Mouse (Mus musculus): ENCODE measurements around the gene Mpp4. TPM values are rescaled to one million over a fixed set of nuclear protein-coding genes. Genes with fewer than 3 reads are reported as not detected.
A peak's percentile ranks its signal among the peaks of the same experiment; 100 is the strongest.

Mpp4 gene
- polyA plus RNA-seq, 2 experiments = 0.20 to 0.50 TPM

GRCm38 (mm10) chr1:59142809-59143208 lies 20.4 kb downstream of the Mpp4 start:
- no peaks in the 10 kb centered on the region for H3K36me3 ChIP-seq (replicated peaks; ENCODE audit: control insufficient read depth, insufficient read depth, low read depth)
- DNase-seq (ENCODE audit: low read depth in 3 of 3, low spot score in 3 of 3) (peak; percentile 34 to 43 (median 39)), ATAC-seq (ENCODE audit: insufficient read depth) (no peak)
- H3K27me3 ChIP-seq (ENCODE audit: control insufficient read depth, insufficient read depth, low read length) = no peaks in the 10 kb centered on the region
- H3K4me2 ChIP-seq (ENCODE audit: low read depth) = no peak overlapping the region
- no peaks in the 10 kb centered on the region for H3K4me1 ChIP-seq (replicated peaks; ENCODE audit: control insufficient read depth in 2 of 2, insufficient read depth in 2 of 2, low read length in 1 of 2)
- no peak overlapping the region for H3K9ac ChIP-seq (replicated peaks)
- TF ChIP-seq EP300 (IDR thresholded peaks at IDR 0.05; ENCODE audit: low read depth) (no peak), CTCF (IDR thresholded peaks at IDR 0.05; ENCODE audit: low read depth) (peak; percentile 79)
- H3K27ac ChIP-seq = no peak overlapping the region
- no peaks in the 10 kb centered on the region for H3K9me3 ChIP-seq (ENCODE audit: control insufficient read depth, low read length)
- no peak overlapping the region for H3K4me3 ChIP-seq (ENCODE audit: insufficient read depth in 1 of 2, low read depth in 2 of 2, low read length in 2 of 2)

- Histone ChIP-seq H3K36me3 (replicated peaks; ENCODE audit: control insufficient read depth, insufficient read depth, low read depth) (no peaks in the 10 kb centered on the region), H3K4me2 (ENCODE audit: low read depth) (no peak overlapping the region), H3K4me1 (replicated peaks; ENCODE audit: control insufficient read depth in 2 of 2, insufficient read depth in 2 of 2, low read length in 1 of 2) (peaks cover 0 to 2% of the 10 kb centered on the region in 2 experiments; a peak in 1 of 4 replicates), H3K9ac (replicated peaks) (no peak overlapping the region), H3K9me3 (ENCODE audit: control insufficient read depth, low read length) (no peaks in the 10 kb centered on the region), H3K27ac (no peak overlapping the region), H3K27me3 (ENCODE audit: control insufficient read depth, insufficient read depth, low read length) (no peaks in the 10 kb centered on the region), H3K4me3 (ENCODE audit: insufficient read depth in 1 of 2, low read depth in 2 of 2, low read length in 2 of 2) (no peak overlapping the region)
- no peak for ATAC-seq (ENCODE audit: insufficient read depth)
- no peak for TF ChIP-seq EP300 (IDR thresholded peaks at IDR 0.05; ENCODE audit: low read depth)
- 57% methylated on average over 5 of the region's 5 CpGs for WGBS (ENCODE audit: insufficient replicate concordance)
- DNase-seq (ENCODE audit: low read depth in 3 of 3, low spot score in 3 of 3) = no peak
Observed at GRCm38 (mm10) chr1:59134419-59134818, 28.8 kb downstream of the Mpp4 start.

GRCm38 (mm10) chr1:59128879-59129278 lies 34.3 kb downstream of the Mpp4 start:
- no peaks in the 10 kb centered on the region for H3K36me3 ChIP-seq (replicated peaks; ENCODE audit: control insufficient read depth, insufficient read depth, low read depth)
- H3K4me2 ChIP-seq (ENCODE audit: low read depth) = no peak overlapping the region
- WGBS (ENCODE audit: insufficient replicate concordance) = 66% methylated on average over 7 of the region's 7 CpGs
- no peak overlapping the region for H3K9ac ChIP-seq (replicated peaks)
- ATAC-seq (ENCODE audit: insufficient read depth) (no peak), DNase-seq (ENCODE audit: low read depth in 3 of 3, low spot score in 3 of 3) (no peak)
- H3K27ac ChIP-seq = no peak overlapping the region
- no peak overlapping the region for H3K4me3 ChIP-seq (ENCODE audit: insufficient read depth in 1 of 2, low read depth in 2 of 2, low read length in 2 of 2)
- no peaks in the 10 kb centered on the region for H3K27me3 ChIP-seq (ENCODE audit: control insufficient read depth, insufficient read depth, low read length)
- no peaks in the 10 kb centered on the region for H3K9me3 ChIP-seq (ENCODE audit: control insufficient read depth, low read length)
- no peak for TF ChIP-seq EP300 (IDR thresholded peaks at IDR 0.05; ENCODE audit: low read depth)
- TF ChIP-seq CTCF (IDR thresholded peaks at IDR 0.05; ENCODE audit: low read depth) = no peak
- no peaks in the 10 kb centered on the region for H3K4me1 ChIP-seq (replicated peaks; ENCODE audit: control insufficient read depth in 2 of 2, insufficient read depth in 2 of 2, low read length in 1 of 2)

GRCm38 (mm10) chr1:59125558-59125957 lies 37.6 kb downstream of the Mpp4 start:
- H3K4me2 ChIP-seq (ENCODE audit: low read depth) = no peak overlapping the region
- no peak for ATAC-seq (ENCODE audit: insufficient read depth)
- no peaks in the 10 kb centered on the region for H3K9me3 ChIP-seq (ENCODE audit: control insufficient read depth, low read length)
- 0 out of 4 replicates have a peak, but pooled peaks cover 0 to under 1% of the 10 kb centered on the region in 2 experiments for H3K4me1 ChIP-seq (replicated peaks; ENCODE audit: control insufficient read depth in 2 of 2, insufficient read depth in 2 of 2, low read length in 1 of 2)
- no peak overlapping the region for H3K27ac ChIP-seq
- no peak overlapping the region for H3K4me3 ChIP-seq (ENCODE audit: insufficient read depth in 1 of 2, low read depth in 2 of 2, low read length in 2 of 2)
- no peaks in the 10 kb centered on the region for H3K36me3 ChIP-seq (replicated peaks; ENCODE audit: control insufficient read depth, insufficient read depth, low read depth)
- no peak for TF ChIP-seq EP300 (IDR thresholded peaks at IDR 0.05; ENCODE audit: low read depth)
- TF ChIP-seq CTCF (IDR thresholded peaks at IDR 0.05; ENCODE audit: low read depth) = no peak
- H3K27me3 ChIP-seq (ENCODE audit: control insufficient read depth, insufficient read depth, low read length) = no peaks in the 10 kb centered on the region
- no peak for DNase-seq (ENCODE audit: low read depth in 3 of 3, low spot score in 3 of 3)
- H3K9ac ChIP-seq (replicated peaks) = no peak overlapping the region
- 52% methylated on average over 5 of the region's 5 CpGs for WGBS (ENCODE audit: insufficient replicate concordance)

- TF ChIP-seq EP300 (IDR thresholded peaks at IDR 0.05; ENCODE audit: low read depth) (no peak), CTCF (IDR thresholded peaks at IDR 0.05; ENCODE audit: low read depth) (no peak)
- no peaks in the 10 kb centered on the region for H3K9me3 ChIP-seq (ENCODE audit: control insufficient read depth, low read length)
- DNase-seq (ENCODE audit: low read depth in 3 of 3, low spot score in 3 of 3) (peak; percentile 68 to 74 (median 70)), ATAC-seq (ENCODE audit: insufficient read depth) (peak; percentile 97)
- under 1% methylated on average over 74 of the region's 74 CpGs for WGBS (ENCODE audit: insufficient replicate concordance)
- peak within 1 kb of the TSS; percentile 69 for H3K4me2 ChIP-seq (ENCODE audit: low read depth)
- H3K9ac ChIP-seq (replicated peaks) = peak within 1 kb of the TSS; percentile 61
- no peak within 1 kb of the TSS for H3K27ac ChIP-seq
- H3K4me1 ChIP-seq (replicated peaks; ENCODE audit: control insufficient read depth in 2 of 2, insufficient read depth in 2 of 2, low read length in 1 of 2) = peaks cover 0 to 6% of the 10 kb centered on the region in 2 experiments; a peak in 3 of 4 replicates
- H3K36me3 ChIP-seq (replicated peaks; ENCODE audit: control insufficient read depth, insufficient read depth, low read depth) = no peaks in the 10 kb centered on the region
- peak within 1 kb of the TSS; percentile 59 to 80 for H3K4me3 ChIP-seq (ENCODE audit: insufficient read depth in 1 of 2, low read depth in 2 of 2, low read length in 2 of 2)
- H3K27me3 ChIP-seq (ENCODE audit: control insufficient read depth, insufficient read depth, low read length) = no peaks in the 10 kb centered on the region
Observed at GRCm38 (mm10) chr1:59119720-59120457, 43.3 kb downstream of the Mpp4 start, which contains the start of gene Tmem237. TSS of gene Tmem237 (minus strand) at chr1:59120408.
